Comparison of ENCODE assay signal across 17 mouse cellular contexts in genomic region chr1:120644755-120645154, GRCm38 (mm10). TPM values are rescaled to one million over a fixed set of nuclear protein-coding genes. Genes with fewer than 3 reads are reported as not detected.
DNase-seq lines count a peak whose midpoint lies in the region; ATAC-seq lines count a peak whose summit lies in the region.
"Had no signal": no experiment of that assay in that cellular context is flagged by ENCODE, and none has a peak within 500 bp of the region (broad histone marks: within the 10 kb centered on the region; RNA-seq: fewer than 3 reads in every experiment).

No protein-coding gene starts in this region.

- 0 out of 2 replicates have a peak, but pooled peaks have one; percentile 27 for ATAC-seq in hindbrain, embryonic 12.5 days (ENCODE audit: low FRiP score)
- ATAC-seq in midbrain, embryonic 15.5 days (replicated peaks) = peak; percentile 24
- ATAC-seq: intestine, postnatal 0 days had no signal

- H3K4me2 ChIP-seq in hindbrain, embryonic 12.5 days (replicated peaks) = no peak overlapping the region
- no peak overlapping the region for H3K4me2 ChIP-seq in midbrain, embryonic 15.5 days
- H3K4me2 ChIP-seq: liver, embryonic 15.5 days had no signal

- peaks cover 19% of the 10 kb centered on the region for H3K4me1 ChIP-seq in hindbrain, embryonic 12.5 days
- peaks cover 19% of the 10 kb centered on the region for H3K4me1 ChIP-seq in midbrain, embryonic 15.5 days
- H3K4me1 ChIP-seq: liver, embryonic 15.5 days had no signal

- no peak overlapping the region for H3K9ac ChIP-seq in hindbrain, embryonic 12.5 days
- H3K9ac ChIP-seq in midbrain, embryonic 15.5 days = no peak overlapping the region
- H3K9ac ChIP-seq: liver, embryonic 15.5 days had no signal

- H3K4me3 ChIP-seq in hindbrain, embryonic 12.5 days = no peak overlapping the region
- H3K4me3 ChIP-seq in midbrain, embryonic 15.5 days = no peak overlapping the region
- H3K4me3 ChIP-seq: liver, embryonic 15.5 days had no signal

- no peaks in the 10 kb centered on the region for H3K9me3 ChIP-seq in hindbrain, embryonic 12.5 days (replicated peaks)
- no peaks in the 10 kb centered on the region for H3K9me3 ChIP-seq in midbrain, embryonic 15.5 days
- H3K9me3 ChIP-seq: liver, embryonic 15.5 days had no signal

- DNase-seq in gastrocnemius, adult 18-20 months (ENCODE audit: low spot score) = peak; percentile 64
- DNase-seq in gastrocnemius, postnatal 4 days (ENCODE audit: low spot score in 2 of 2) = no peak
- peak; percentile 2 for DNase-seq in c-Kit-positive CD71-positive TER-119-positive erythroid progenitor cells, embryonic 14.5 days (ENCODE audit: low spot score)
- no peak for DNase-seq in layer of hippocampus, adult 18-20 months (ENCODE audit: low spot score in 2 of 2)
- no peak for DNase-seq in ovary, postnatal 36 days (ENCODE audit: low spot score)
- no peak for DNase-seq in cerebellum, adult 18-20 months
- DNase-seq: cerebellum, adult 2 months; heart, postnatal 10 days; lung, postnatal 36 days had no signal

- 0 out of 2 replicates have a peak, but pooled peaks cover 4% of the 10 kb centered on the region for H3K27me3 ChIP-seq in hindbrain, embryonic 12.5 days
- peaks cover 6% of the 10 kb centered on the region; the same call in 1 of the 2 replicates for H3K27me3 ChIP-seq in midbrain, embryonic 15.5 days (replicated peaks)
- H3K27me3 ChIP-seq: liver, embryonic 15.5 days had no signal

- 38% methylated on average over 1 of the region's 1 CpGs for WGBS in hindbrain, embryonic 12.5 days
- WGBS in midbrain, embryonic 15.5 days = 25% methylated on average over 1 of the region's 1 CpGs

- H3K27ac ChIP-seq in hindbrain, embryonic 12.5 days = peak overlapping the region; percentile 75
- H3K27ac ChIP-seq in midbrain, embryonic 15.5 days = 0 out of 2 replicates have a peak overlapping the region, but pooled peaks have one; percentile 10
- H3K27ac ChIP-seq: liver, embryonic 15.5 days had no signal

- H3K36me3 ChIP-seq in hindbrain, embryonic 12.5 days = no peaks in the 10 kb centered on the region
- no peaks in the 10 kb centered on the region for H3K36me3 ChIP-seq in midbrain, embryonic 15.5 days (replicated peaks)
- H3K36me3 ChIP-seq: G1E; liver, embryonic 15.5 days had no signal

RNA-seq across cellular contexts. Expression of gene En1, which starts 42.5 kb away (rescaled TPM):
- 10 to 100 TPM in 1 of 2 experiments, 1 to 10 TPM in 1; 5.6 to 10.2 TPM for total RNA-seq in gastrocnemius, adult 18-20 months (2021)
- total RNA-seq in gastrocnemius, postnatal 4 days (2021) = 1 to 10 TPM; 7.2 to 8.3 TPM
- 7.5 and 8.8 TPM in 2 replicates for polyA plus RNA-seq in hindbrain, embryonic 12.5 days (2016; fragmentation: Nextera tagmentation; extraction: Ambion mirVana)
- 9.3 and 12.5 TPM in 2 replicates for polyA plus RNA-seq in midbrain, embryonic 15.5 days (2015; fragmentation: Nextera tagmentation; extraction: Ambion mirVana)
- total RNA-seq in layer of hippocampus, adult 18-20 months (2021) = not detected
- total RNA-seq: granulocyte monocyte progenitor cell, adult 5-6 weeks; heart, postnatal 10 days; layer of hippocampus, adult 8-10 months; left cerebral cortex, postnatal 14 days had no signal
- polyA plus RNA-seq: G1E; intestine, postnatal 0 days; liver, embryonic 15.5 days had no signal

Comparison
In these comparisons a context has a peak if more than half of its experiments do, and no peak if none do; other contexts are left out.
1. DNase-seq: peak in gastrocnemius, adult 18-20 months (single experiment) and c-Kit-positive CD71-positive TER-119-positive erythroid progenitor cells, embryonic 14.5 days (single experiment); none in gastrocnemius, postnatal 4 days (0 of 2), layer of hippocampus, adult 18-20 months (0 of 2), ovary, postnatal 36 days (single experiment) and cerebellum, adult 18-20 months (0 of 2).
2. RNA of gene En1, which starts 42.5 kb away (total RNA-seq): 5.6 to 10.2 TPM in gastrocnemius, adult 18-20 months and 7.2 to 8.3 TPM in gastrocnemius, postnatal 4 days; not detected in layer of hippocampus, adult 18-20 months; every median in the first group is over 4 times any median in the second.